Mouse (Mus musculus): Measurements from ENCODE around the gene Babam2. TPM values are rescaled to one million over a fixed set of nuclear protein-coding genes. Genes with fewer than 3 reads are reported as not detected.

Gene Babam2
- polyA plus RNA-seq, 1 experiment from 2014 or later: 33.5 TPM

- no peak for ATAC-seq (ENCODE audit: low FRiP score, low TSS enrichment)
- no peak overlapping the region for H3K27ac ChIP-seq (replicated peaks; ENCODE audit: low read depth, low read length)
- H3K4me3 ChIP-seq (replicated peaks; ENCODE audit: low read depth, low read length): no peak overlapping the region
These were observed 373.8 kb downstream of the Babam2 start for GRCm38 (mm10) chr5:32071314-32071713.

GRCm38 (mm10) chr5:32071824-32072223, 374.3 kb downstream of the Babam2 start:
- Histone ChIP-seq H3K27ac (replicated peaks; ENCODE audit: low read depth, low read length) (no peak overlapping the region), H3K4me2 (ENCODE audit: low read length) (no peak overlapping the region), H3K9me3 (ENCODE audit: control insufficient read depth, low read length) (no peaks in the 10 kb centered on the region), H3K36me3 (ENCODE audit: control insufficient read depth, insufficient read depth, low read length) (no peaks in the 10 kb centered on the region), H3K9ac (replicated peaks; ENCODE audit: low read length) (no peak overlapping the region), H3K27me3 (ENCODE audit: control insufficient read depth, insufficient read depth, low read length) (no peaks in the 10 kb centered on the region), H3K4me3 (replicated peaks; ENCODE audit: low read depth, low read length) (no peak overlapping the region), H3K4me1 (ENCODE audit: control insufficient read depth, insufficient read depth, low read length) (no peaks in the 10 kb centered on the region)
- ATAC-seq (ENCODE audit: low FRiP score, low TSS enrichment): no peak
- DNase-seq: no peak
- 95% methylated on average over 5 of the region's 5 CpGs for WGBS

More at GRCm38 (mm10) chr5:32071314-32071713, 373.8 kb downstream of the Babam2 start:
- no peaks in the 10 kb centered on the region for H3K27me3 ChIP-seq (ENCODE audit: control insufficient read depth, insufficient read depth, low read length)
- no peaks in the 10 kb centered on the region for H3K36me3 ChIP-seq (ENCODE audit: control insufficient read depth, insufficient read depth, low read length)
- H3K9me3 ChIP-seq (ENCODE audit: control insufficient read depth, low read length): no peaks in the 10 kb centered on the region
- H3K4me1 ChIP-seq (ENCODE audit: control insufficient read depth, insufficient read depth, low read length): no peaks in the 10 kb centered on the region
- H3K9ac ChIP-seq (replicated peaks; ENCODE audit: low read length): no peak overlapping the region
- no peak overlapping the region for H3K4me2 ChIP-seq (ENCODE audit: low read length)
- no peak for DNase-seq
- WGBS: 86% methylated on average over 4 of the region's 4 CpGs

- H3K27me3 ChIP-seq (ENCODE audit: control insufficient read depth, insufficient read depth, low read length): no peaks in the 10 kb centered on the region
- no peaks in the 10 kb centered on the region for H3K4me1 ChIP-seq (ENCODE audit: control insufficient read depth, insufficient read depth, low read length)
- 97% methylated on average over 3 of the region's 3 CpGs for WGBS
- no peak overlapping the region for H3K27ac ChIP-seq (replicated peaks; ENCODE audit: low read depth, low read length)
- no peaks in the 10 kb centered on the region for H3K36me3 ChIP-seq (ENCODE audit: control insufficient read depth, insufficient read depth, low read length)
- DNase-seq (no peak), ATAC-seq (ENCODE audit: low FRiP score, low TSS enrichment) (no peak)
- H3K4me3 ChIP-seq (replicated peaks; ENCODE audit: low read depth, low read length): no peak overlapping the region
- no peak overlapping the region for H3K4me2 ChIP-seq (ENCODE audit: low read length)
- H3K9me3 ChIP-seq (ENCODE audit: control insufficient read depth, low read length): no peaks in the 10 kb centered on the region
- no peak overlapping the region for H3K9ac ChIP-seq (replicated peaks; ENCODE audit: low read length)
These were observed 375.4 kb downstream of the Babam2 start for GRCm38 (mm10) chr5:32072877-32073276.

- no peaks in the 10 kb centered on the region for H3K36me3 ChIP-seq (ENCODE audit: control insufficient read depth, insufficient read depth, low read length)
These were observed 376.6 kb downstream of the Babam2 start for GRCm38 (mm10) chr5:32074053-32074452.

GRCm38 (mm10) chr5:32077139-32077538, 379.7 kb downstream of the Babam2 start:
- no peak for ATAC-seq (ENCODE audit: low FRiP score, low TSS enrichment)
- 92% methylated on average over 3 of the region's 3 CpGs for WGBS

More at GRCm38 (mm10) chr5:32074053-32074452, 376.6 kb downstream of the Babam2 start:
- H3K27me3 ChIP-seq (ENCODE audit: control insufficient read depth, insufficient read depth, low read length): no peaks in the 10 kb centered on the region
- no peak overlapping the region for H3K4me2 ChIP-seq (ENCODE audit: low read length)
- DNase-seq (no peak), ATAC-seq (ENCODE audit: low FRiP score, low TSS enrichment) (no peak)
- H3K4me3 ChIP-seq (replicated peaks; ENCODE audit: low read depth, low read length): no peak overlapping the region
- no peak overlapping the region for H3K27ac ChIP-seq (replicated peaks; ENCODE audit: low read depth, low read length)
- WGBS: 88% methylated on average over 3 of the region's 3 CpGs
- no peaks in the 10 kb centered on the region for H3K9me3 ChIP-seq (ENCODE audit: control insufficient read depth, low read length)
- H3K9ac ChIP-seq (replicated peaks; ENCODE audit: low read length): no peak overlapping the region
- no peaks in the 10 kb centered on the region for H3K4me1 ChIP-seq (ENCODE audit: control insufficient read depth, insufficient read depth, low read length)

GRCm38 (mm10) chr5:32078986-32079385, 381.5 kb downstream of the Babam2 start:
- Histone ChIP-seq H3K4me3 (replicated peaks; ENCODE audit: low read depth, low read length) (no peak overlapping the region), H3K9ac (replicated peaks; ENCODE audit: low read length) (no peak overlapping the region), H3K9me3 (ENCODE audit: control insufficient read depth, low read length) (no peaks in the 10 kb centered on the region), H3K4me1 (ENCODE audit: control insufficient read depth, insufficient read depth, low read length) (no peaks in the 10 kb centered on the region), H3K27me3 (ENCODE audit: control insufficient read depth, insufficient read depth, low read length) (no peaks in the 10 kb centered on the region), H3K27ac (replicated peaks; ENCODE audit: low read depth, low read length) (no peak overlapping the region), H3K4me2 (ENCODE audit: low read length) (no peak overlapping the region), H3K36me3 (ENCODE audit: control insufficient read depth, insufficient read depth, low read length) (no peaks in the 10 kb centered on the region)
- WGBS: 82% methylated on average over 4 of the region's 4 CpGs
- DNase-seq (no peak), ATAC-seq (ENCODE audit: low FRiP score, low TSS enrichment) (no peak)

More at GRCm38 (mm10) chr5:32077139-32077538, 379.7 kb downstream of the Babam2 start:
- no peak overlapping the region for H3K4me2 ChIP-seq (ENCODE audit: low read length)
- no peaks in the 10 kb centered on the region for H3K36me3 ChIP-seq (ENCODE audit: control insufficient read depth, insufficient read depth, low read length)
- H3K27ac ChIP-seq (replicated peaks; ENCODE audit: low read depth, low read length): no peak overlapping the region
- H3K4me1 ChIP-seq (ENCODE audit: control insufficient read depth, insufficient read depth, low read length): no peaks in the 10 kb centered on the region
- no peaks in the 10 kb centered on the region for H3K9me3 ChIP-seq (ENCODE audit: control insufficient read depth, low read length)
- no peaks in the 10 kb centered on the region for H3K27me3 ChIP-seq (ENCODE audit: control insufficient read depth, insufficient read depth, low read length)
- no peak for DNase-seq
- H3K9ac ChIP-seq (replicated peaks; ENCODE audit: low read length): no peak overlapping the region
- H3K4me3 ChIP-seq (replicated peaks; ENCODE audit: low read depth, low read length): no peak overlapping the region

GRCm38 (mm10) chr5:32080490-32081219, 383.2 kb downstream of the Babam2 start:
- 50% methylated on average over 7 of the region's 7 CpGs for WGBS
- Histone ChIP-seq H3K4me3 (replicated peaks; ENCODE audit: low read depth, low read length) (no peak overlapping the region), H3K9me3 (ENCODE audit: control insufficient read depth, low read length) (no peaks in the 10 kb centered on the region), H3K36me3 (ENCODE audit: control insufficient read depth, insufficient read depth, low read length) (no peaks in the 10 kb centered on the region), H3K4me1 (ENCODE audit: control insufficient read depth, insufficient read depth, low read length) (no peaks in the 10 kb centered on the region), H3K9ac (replicated peaks; ENCODE audit: low read length) (no peak overlapping the region), H3K4me2 (ENCODE audit: low read length) (no peak overlapping the region), H3K27me3 (ENCODE audit: control insufficient read depth, insufficient read depth, low read length) (no peaks in the 10 kb centered on the region), H3K27ac (replicated peaks; ENCODE audit: low read depth, low read length) (no peak overlapping the region)
- DNase-seq (no peak), ATAC-seq (ENCODE audit: low FRiP score, low TSS enrichment) (no peak)

GRCm38 (mm10) chr5:32084401-32084804, 386.9 kb downstream of the Babam2 start:
- H3K27ac ChIP-seq (replicated peaks; ENCODE audit: low read depth, low read length): no peak overlapping the region
- no peaks in the 10 kb centered on the region for H3K27me3 ChIP-seq (ENCODE audit: control insufficient read depth, insufficient read depth, low read length)
- H3K4me3 ChIP-seq (replicated peaks; ENCODE audit: low read depth, low read length): no peak overlapping the region
- 80% methylated on average over 10 of the region's 10 CpGs for WGBS
- ATAC-seq (ENCODE audit: low FRiP score, low TSS enrichment) (no peak), DNase-seq (no peak)
- H3K4me2 ChIP-seq (ENCODE audit: low read length): no peak overlapping the region
- no peaks in the 10 kb centered on the region for H3K4me1 ChIP-seq (ENCODE audit: control insufficient read depth, insufficient read depth, low read length)
- no peaks in the 10 kb centered on the region for H3K9me3 ChIP-seq (ENCODE audit: control insufficient read depth, low read length)
- no peak overlapping the region for H3K9ac ChIP-seq (replicated peaks; ENCODE audit: low read length)
- no peaks in the 10 kb centered on the region for H3K36me3 ChIP-seq (ENCODE audit: control insufficient read depth, insufficient read depth, low read length)

- Histone ChIP-seq H3K4me2 (ENCODE audit: low read length) (no peak overlapping the region), H3K4me1 (ENCODE audit: control insufficient read depth, insufficient read depth, low read length) (no peaks in the 10 kb centered on the region), H3K9ac (replicated peaks; ENCODE audit: low read length) (no peak overlapping the region), H3K36me3 (ENCODE audit: control insufficient read depth, insufficient read depth, low read length) (no peaks in the 10 kb centered on the region), H3K27me3 (ENCODE audit: control insufficient read depth, insufficient read depth, low read length) (no peaks in the 10 kb centered on the region), H3K9me3 (ENCODE audit: control insufficient read depth, low read length) (no peaks in the 10 kb centered on the region), H3K27ac (replicated peaks; ENCODE audit: low read depth, low read length) (no peak overlapping the region), H3K4me3 (replicated peaks; ENCODE audit: low read depth, low read length) (no peak overlapping the region)
- DNase-seq (no peak), ATAC-seq (ENCODE audit: low FRiP score, low TSS enrichment) (no peak)
- WGBS: 91% methylated on average over 2 of the region's 2 CpGs
These were observed 388.1 kb downstream of the Babam2 start for GRCm38 (mm10) chr5:32085566-32085965.

All from midbrain, embryonic 14.5 days (tissue).